Mouse (Mus musculus): ENCODE measurements around the gene Ppp1r3e. TPM values are rescaled to one million over a fixed set of nuclear protein-coding genes. Genes with fewer than 3 reads are reported as not detected.

The Ppp1r3e gene
- 5.4 TPM in 2 replicates for polyA plus RNA-seq (2012; rRNA removed)

DNA sequence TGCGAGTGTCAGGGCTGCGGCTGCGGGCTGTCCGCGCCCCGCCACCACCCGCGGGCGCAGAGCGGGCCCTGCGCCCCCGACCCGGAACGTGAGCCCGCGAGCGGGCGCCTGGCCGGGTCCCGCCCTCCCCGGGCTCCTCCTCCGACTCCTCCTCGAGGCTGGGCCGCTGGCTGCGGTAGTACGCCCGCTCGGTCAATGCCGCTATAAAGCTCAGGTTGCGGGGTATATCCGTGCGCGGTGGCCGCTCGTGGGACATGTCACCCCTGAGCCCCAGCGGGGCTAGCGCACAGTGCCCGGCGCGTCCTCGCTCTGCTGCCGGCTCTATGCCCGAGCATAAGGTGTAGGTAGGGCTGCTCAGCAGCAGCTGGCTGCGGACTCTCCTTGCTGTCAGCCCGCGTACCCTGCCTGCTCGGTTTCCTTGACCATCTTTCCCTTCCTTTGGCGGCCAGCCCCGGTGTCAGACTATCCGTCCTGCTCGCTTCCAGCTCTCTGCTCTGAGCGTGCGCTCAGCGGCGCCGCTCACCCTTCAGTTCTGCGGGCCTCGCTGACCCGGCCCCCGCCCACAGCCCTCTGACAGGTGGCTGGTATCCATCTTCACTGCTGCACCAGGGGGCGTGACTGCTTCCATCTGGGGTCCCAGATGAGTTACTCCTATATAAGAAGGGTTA lies at the start of gene Ppp1r3e:
TSS of gene Ppp1r3e (minus strand) at position 503 of the 668 bp plus-strand sequence.
- peaks cover 9% of the 10 kb centered on the region for H3K4me1 ChIP-seq (ENCODE audit: control insufficient read depth, insufficient read depth, low read length)
- H3K27ac ChIP-seq (ENCODE audit: control insufficient read depth, insufficient read depth, low read depth, low read length): peak within 1 kb of the TSS; percentile 84
- H3K36me3 ChIP-seq (ENCODE audit: control insufficient read depth, insufficient read depth, low read length): no peaks in the 10 kb centered on the region
- TF ChIP-seq POLR2A (IDR thresholded peaks at IDR 0.05; ENCODE audit: control insufficient read depth, low read depth, low read length) (0 out of 2 replicates have a peak, but pooled peaks have one; percentile 16), CTCF (IDR thresholded peaks at IDR 0.05; ENCODE audit: control insufficient read depth, insufficient read depth, insufficient replicate concordance, low read depth, low read length) (no peak)
- peak within 1 kb of the TSS; percentile 92 for H3K4me3 ChIP-seq (ENCODE audit: control insufficient read depth, low read depth, low read length)
- no peaks in the 10 kb centered on the region for H3K27me3 ChIP-seq (ENCODE audit: control insufficient read depth, insufficient read depth, low read length)

DNA sequence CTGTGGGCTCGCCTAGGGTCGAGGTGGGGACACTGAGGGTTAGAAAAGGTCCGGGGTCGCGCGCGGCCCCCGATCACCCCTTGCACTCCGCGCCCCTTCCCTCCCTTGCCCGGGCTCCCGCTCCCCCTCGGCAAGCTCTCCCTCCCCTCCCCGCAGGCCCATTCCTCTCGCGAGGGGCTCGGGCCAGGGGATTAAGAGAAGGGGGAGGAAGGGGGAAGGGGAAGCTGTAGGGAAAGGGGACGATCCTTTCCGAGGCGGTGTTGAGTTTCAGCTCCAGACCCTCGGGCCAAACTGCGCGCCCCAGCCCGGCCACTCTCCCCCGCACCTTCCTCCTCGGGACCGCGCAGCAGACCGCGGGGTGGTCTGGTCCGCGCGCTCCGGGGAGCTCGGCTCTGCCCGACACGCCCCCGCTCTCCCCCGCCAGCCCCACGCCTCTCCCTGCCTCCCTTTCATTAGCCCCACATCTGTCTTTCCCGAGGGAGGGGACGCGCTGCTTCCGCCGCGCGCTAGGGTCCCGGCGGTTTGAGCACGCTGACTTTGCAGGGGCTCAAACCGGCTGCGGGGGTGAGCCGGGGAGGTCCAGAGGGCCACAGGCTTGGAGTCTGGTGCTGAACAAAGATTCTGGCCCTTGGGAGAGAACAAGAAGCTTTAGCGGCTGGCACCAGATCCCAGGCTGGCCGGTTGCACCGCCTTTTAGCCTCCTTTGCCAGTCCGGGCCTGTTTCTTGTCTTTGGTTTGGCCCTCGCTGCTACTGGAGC lies 49.2 kb upstream of the Ppp1r3e start:
- TF ChIP-seq CTCF (IDR thresholded peaks at IDR 0.05; ENCODE audit: control insufficient read depth, insufficient read depth, insufficient replicate concordance, low read depth, low read length) (no peak), POLR2A (IDR thresholded peaks at IDR 0.05; ENCODE audit: control insufficient read depth, low read depth, low read length) (no peak)
- H3K27ac ChIP-seq (ENCODE audit: control insufficient read depth, insufficient read depth, low read depth, low read length): peak overlapping the region; percentile 27; the same call in 1 of the 2 replicates
- H3K4me3 ChIP-seq (ENCODE audit: control insufficient read depth, low read depth, low read length): peak overlapping the region; percentile 75
- no peaks in the 10 kb centered on the region for H3K36me3 ChIP-seq (ENCODE audit: control insufficient read depth, insufficient read depth, low read length)
- peaks cover 14% of the 10 kb centered on the region for H3K4me1 ChIP-seq (ENCODE audit: control insufficient read depth, insufficient read depth, low read length)
- H3K27me3 ChIP-seq (ENCODE audit: control insufficient read depth, insufficient read depth, low read length): no peaks in the 10 kb centered on the region

DNA sequence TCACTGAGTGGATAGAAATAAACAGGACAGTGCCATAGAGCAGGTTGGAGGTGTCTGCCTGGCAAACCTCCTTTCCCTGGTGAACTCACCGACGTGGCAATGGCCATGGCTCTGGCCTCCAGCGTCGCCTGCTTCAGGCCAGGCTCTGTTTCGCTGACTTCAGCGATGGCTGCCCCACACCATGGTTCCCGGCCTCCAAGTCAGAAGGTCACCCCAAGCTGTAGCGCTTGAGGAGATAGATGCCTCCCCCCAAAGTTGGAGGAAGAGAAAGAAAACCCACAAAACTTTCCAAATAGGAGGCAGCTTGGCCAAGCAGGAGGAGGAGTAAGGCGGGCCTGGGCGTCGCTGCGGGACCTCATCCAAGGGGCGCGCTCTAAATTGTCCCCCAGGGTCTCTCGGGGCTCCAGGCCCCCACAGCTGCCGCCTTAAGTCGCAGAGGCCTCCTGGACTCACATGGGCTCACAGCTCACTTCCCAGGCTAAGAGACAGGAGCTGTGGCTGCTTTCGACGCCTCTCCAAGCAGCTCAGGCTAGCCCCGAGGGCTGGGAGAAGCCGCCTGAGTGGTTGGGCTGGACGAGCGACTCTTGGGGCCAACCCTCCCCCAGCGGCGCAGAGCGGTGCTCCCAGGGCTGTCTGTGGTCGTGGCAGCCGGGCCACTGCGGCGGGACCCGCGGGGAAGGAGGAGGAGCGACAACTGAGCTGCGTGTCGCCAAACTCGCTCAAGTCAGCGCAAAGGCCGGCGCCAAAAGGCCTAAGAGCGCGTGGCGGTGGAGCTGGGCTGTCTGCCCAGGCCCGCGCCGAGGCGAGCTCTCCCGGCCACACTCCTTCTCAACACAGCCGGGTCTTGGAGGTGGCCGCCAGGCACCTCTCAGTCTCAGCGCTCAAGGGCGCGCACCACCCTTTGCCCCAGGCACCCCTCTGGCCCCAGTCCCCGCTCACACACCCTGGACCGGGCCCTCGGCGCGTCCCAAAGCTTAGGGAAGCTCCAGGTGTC lies 48.3 kb upstream of the Ppp1r3e start, which contains the start of gene Efs:
TSS of gene Efs (minus strand) at position 778 of the 994 bp plus-strand sequence.
- no peaks in the 10 kb centered on the region for H3K27me3 ChIP-seq (ENCODE audit: control insufficient read depth, insufficient read depth, low read length)
- TF ChIP-seq POLR2A (IDR thresholded peaks at IDR 0.05; ENCODE audit: control insufficient read depth, low read depth, low read length) (no peak), CTCF (IDR thresholded peaks at IDR 0.05; ENCODE audit: control insufficient read depth, insufficient read depth, insufficient replicate concordance, low read depth, low read length) (no peak)
- peaks cover 14% of the 10 kb centered on the region for H3K4me1 ChIP-seq (ENCODE audit: control insufficient read depth, insufficient read depth, low read length)
- H3K27ac ChIP-seq (ENCODE audit: control insufficient read depth, insufficient read depth, low read depth, low read length): peak within 1 kb of the TSS; percentile 27
- H3K36me3 ChIP-seq (ENCODE audit: control insufficient read depth, insufficient read depth, low read length): no peaks in the 10 kb centered on the region
- peak within 1 kb of the TSS; percentile 75 for H3K4me3 ChIP-seq (ENCODE audit: control insufficient read depth, low read depth, low read length)

DNA sequence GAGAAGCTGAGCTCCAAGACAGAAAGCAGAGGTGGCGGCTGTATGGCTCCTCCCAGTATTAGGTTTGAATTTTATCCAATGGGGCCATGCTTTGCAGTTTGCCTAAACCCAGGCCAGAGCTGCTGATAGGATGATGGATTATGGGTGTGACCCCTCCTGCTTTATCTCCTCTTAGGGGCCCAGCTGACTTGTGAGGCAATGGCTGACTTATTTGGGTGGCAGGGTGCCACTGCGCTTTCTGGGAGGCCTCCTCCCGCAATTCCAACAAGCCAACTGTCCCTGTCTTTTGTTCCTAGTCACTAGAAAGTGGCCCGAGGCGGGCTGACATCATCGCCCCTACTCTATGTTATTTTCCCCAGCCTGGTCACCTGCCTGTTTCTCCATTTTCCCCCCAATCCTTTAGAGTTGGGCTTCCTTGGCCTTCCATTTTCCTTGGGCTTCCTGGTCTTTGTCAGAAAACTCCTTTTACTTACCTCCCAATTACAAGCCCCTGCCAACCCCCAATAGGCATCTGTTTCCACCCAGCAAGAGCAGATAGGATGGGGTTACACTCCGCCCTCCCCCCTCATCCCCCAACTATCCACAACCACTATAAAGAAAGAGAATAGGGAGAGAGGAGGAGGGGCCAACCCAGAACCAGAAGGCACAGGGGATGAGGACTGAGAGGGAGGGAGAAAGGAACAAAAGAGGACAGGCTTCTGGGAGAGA lies 47.4 kb upstream of the Ppp1r3e start:
- no peaks in the 10 kb centered on the region for H3K27me3 ChIP-seq (ENCODE audit: control insufficient read depth, insufficient read depth, low read length)
- H3K4me1 ChIP-seq (ENCODE audit: control insufficient read depth, insufficient read depth, low read length): peaks cover 14% of the 10 kb centered on the region
- no peak overlapping the region for H3K4me3 ChIP-seq (ENCODE audit: control insufficient read depth, low read depth, low read length)
- no peaks in the 10 kb centered on the region for H3K36me3 ChIP-seq (ENCODE audit: control insufficient read depth, insufficient read depth, low read length)
- H3K27ac ChIP-seq (ENCODE audit: control insufficient read depth, insufficient read depth, low read depth, low read length): no peak overlapping the region; the same call in 1 of the 2 replicates
- TF ChIP-seq POLR2A (IDR thresholded peaks at IDR 0.05; ENCODE audit: control insufficient read depth, low read depth, low read length) (no peak), CTCF (IDR thresholded peaks at IDR 0.05; ENCODE audit: control insufficient read depth, insufficient read depth, insufficient replicate concordance, low read depth, low read length) (no peak)

DNA sequence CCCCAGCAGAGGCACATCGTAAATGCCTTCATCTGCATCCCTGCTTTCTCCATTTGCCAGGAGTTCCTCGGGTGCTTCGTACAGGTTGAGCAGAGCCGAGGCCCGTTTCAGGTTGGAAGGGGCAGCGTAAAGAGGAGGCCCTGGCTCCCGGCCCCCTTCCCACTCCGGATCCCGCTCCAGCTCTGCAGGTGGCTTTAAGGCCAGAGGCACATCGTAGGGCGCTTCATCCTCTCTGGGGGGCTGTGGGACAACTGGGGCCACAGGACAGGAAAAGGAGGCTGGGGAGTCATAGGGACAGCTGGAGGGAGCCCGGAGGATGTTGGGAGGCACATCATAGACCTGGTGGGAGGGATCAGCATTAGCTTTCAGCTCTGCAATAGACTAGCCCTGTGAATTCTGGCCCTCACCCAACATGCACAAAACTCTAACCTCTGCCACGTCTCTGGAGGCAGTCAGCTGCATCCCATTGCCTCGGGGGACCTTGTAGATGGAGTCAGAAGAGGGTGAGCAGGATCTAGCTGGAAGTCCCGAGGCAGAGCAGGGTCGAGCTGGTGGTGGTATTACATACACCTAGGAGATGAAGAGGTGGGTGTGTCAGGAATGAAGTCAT lies 42.8 kb upstream of the Ppp1r3e start:
- Histone ChIP-seq H3K27me3 (ENCODE audit: control insufficient read depth, insufficient read depth, low read length) (no peaks in the 10 kb centered on the region), H3K4me3 (ENCODE audit: control insufficient read depth, low read depth, low read length) (no peak overlapping the region), H3K4me1 (ENCODE audit: control insufficient read depth, insufficient read depth, low read length) (no peaks in the 10 kb centered on the region), H3K36me3 (ENCODE audit: control insufficient read depth, insufficient read depth, low read length) (no peaks in the 10 kb centered on the region), H3K27ac (ENCODE audit: control insufficient read depth, insufficient read depth, low read depth, low read length) (no peak overlapping the region)
- TF ChIP-seq CTCF (IDR thresholded peaks at IDR 0.05; ENCODE audit: control insufficient read depth, insufficient read depth, insufficient replicate concordance, low read depth, low read length) (no peak), POLR2A (IDR thresholded peaks at IDR 0.05; ENCODE audit: control insufficient read depth, low read depth, low read length) (no peak)

DNA sequence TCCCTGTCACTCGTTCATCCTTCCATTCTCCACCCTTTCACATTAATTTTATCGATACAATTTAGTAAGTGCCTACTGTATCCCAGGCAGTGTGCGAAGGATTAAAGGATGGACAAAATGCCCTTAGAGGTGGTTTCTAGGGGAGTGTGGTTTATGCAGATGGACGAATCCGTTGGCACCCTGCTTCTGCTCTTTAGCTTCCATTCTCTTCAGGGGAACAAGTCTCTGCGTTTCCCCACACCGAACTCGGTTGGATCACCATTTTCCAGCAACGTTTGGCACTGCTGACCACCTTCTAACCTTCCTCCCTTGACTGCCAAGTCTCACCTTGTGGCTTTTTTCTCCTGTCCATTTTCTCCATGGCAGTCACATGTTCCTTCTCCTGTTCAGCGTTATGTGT lies 36.0 kb upstream of the Ppp1r3e start:
- no peak overlapping the region for H3K27ac ChIP-seq (ENCODE audit: control insufficient read depth, insufficient read depth, low read depth, low read length)
- TF ChIP-seq CTCF (IDR thresholded peaks at IDR 0.05; ENCODE audit: control insufficient read depth, insufficient read depth, insufficient replicate concordance, low read depth, low read length) (no peak), POLR2A (IDR thresholded peaks at IDR 0.05; ENCODE audit: control insufficient read depth, low read depth, low read length) (no peak)
- no peaks in the 10 kb centered on the region for H3K36me3 ChIP-seq (ENCODE audit: control insufficient read depth, insufficient read depth, low read length)

More for the DNA sequence above, 36.0 kb upstream of the Ppp1r3e start:
- Histone ChIP-seq H3K4me3 (ENCODE audit: control insufficient read depth, low read depth, low read length) (peak overlapping the region; percentile 64), H3K27me3 (ENCODE audit: control insufficient read depth, insufficient read depth, low read length) (no peaks in the 10 kb centered on the region), H3K4me1 (ENCODE audit: control insufficient read depth, insufficient read depth, low read length) (peaks cover 3% of the 10 kb centered on the region)
